Mouse (Mus musculus) neural tube, embryonic 12.5 days (tissue): ENCODE measurements at regions not wholly inside any gene's neighbourhood (a gene's known extent, or its start where the extent isn't known, plus 50 kb on each side); places are given as distances from the start of the nearest gene placed in this dataset.

Experiments used
- ATAC-seq: fragments of 200-750 bp; cut with Nextera tagmentation; 2 replicates; pipeline ENCODE4 v1.8.0; 2017; ENCODE audit warnings: low read depth, mild to moderate bottlenecking, moderate TSS enrichment, moderate library complexity; ENCODE audit not compliant: low FRiP score
- H3K27ac ChIP-seq: fragments of 300-500 bp; sonication (generic); 2 replicates; pipeline ENCODE4 v1.5.1; 2016
- H3K27me3 ChIP-seq: fragments of 300-500 bp; sonication (generic); replicated peaks from 2 replicates; pipeline ENCODE4 v1.6.1; 2016; ENCODE audit warnings: mild to moderate bottlenecking
- H3K36me3 ChIP-seq: fragments of 300-500 bp; sonication (generic); 2 replicates; pipeline ENCODE4 v1.6.1; 2016; ENCODE audit warnings: mild to moderate bottlenecking
- H3K4me1 ChIP-seq: fragments of 300-500 bp; sonication (generic); 2 replicates; pipeline ENCODE4 v1.6.1; 2016
- H3K4me2 ChIP-seq: fragments of 300-500 bp; sonication (generic); replicated peaks from 2 replicates; pipeline ENCODE4 v1.6.1; 2016; ENCODE audit warnings: mild to moderate bottlenecking
- H3K4me3 ChIP-seq: fragments of 300-500 bp; sonication (generic); 2 replicates; pipeline ENCODE4 v1.5.1; 2016
- H3K9ac ChIP-seq: fragments of 300-500 bp; sonication (generic); 2 replicates; pipeline ENCODE4 v1.6.1; 2016; ENCODE audit warnings: mild to moderate bottlenecking
- H3K9me3 ChIP-seq: fragments of 300-500 bp; sonication (generic); 2 replicates; pipeline ENCODE4 v1.6.1; 2016; ENCODE audit warnings: mild to moderate bottlenecking
- WGBS: fragments of 180-500 bp; shearing (Covaris S2); methylation state at CpG from one replicate; pipeline ENCODE4 v1.1.7; 2016; 5-methylcytosine and 5-hydroxymethylcytosine counted together

- H3K4me2 ChIP-seq: no peak overlapping the region
- 85% methylated on average over 2 of the region's 2 CpGs for WGBS
- H3K27ac ChIP-seq: no peak overlapping the region
- H3K36me3 ChIP-seq: no peaks in the 10 kb centered on the region
- H3K9ac ChIP-seq: no peak overlapping the region
- H3K27me3 ChIP-seq: peaks cover 77% of the 10 kb centered on the region
- no peak overlapping the region for H3K4me3 ChIP-seq
- H3K4me1 ChIP-seq: no peaks in the 10 kb centered on the region
- no peak for ATAC-seq
- no peaks in the 10 kb centered on the region for H3K9me3 ChIP-seq
Observed at GRCm38 (mm10) chr3:102354771-102355170, 114.9 kb upstream of the Ngf start.

- ATAC-seq: peak; percentile 95
- H3K4me2 ChIP-seq: no peak overlapping the region
- peaks cover 73% of the 10 kb centered on the region for H3K27me3 ChIP-seq
- no peak overlapping the region for H3K4me3 ChIP-seq
- WGBS: 29% methylated on average over 6 of the region's 6 CpGs
- no peaks in the 10 kb centered on the region for H3K9me3 ChIP-seq
- no peaks in the 10 kb centered on the region for H3K36me3 ChIP-seq
- no peak overlapping the region for H3K9ac ChIP-seq
- H3K27ac ChIP-seq: no peak overlapping the region
- no peaks in the 10 kb centered on the region for H3K4me1 ChIP-seq
Observed at GRCm38 (mm10) chr3:102353277-102353900, 116.3 kb upstream of the Ngf start.

GRCm38 (mm10) chr3:102346077-102346476 lies 123.6 kb upstream of the Ngf start:
- Histone ChIP-seq H3K4me3 (no peak overlapping the region), H3K27ac (no peak overlapping the region), H3K36me3 (no peaks in the 10 kb centered on the region), H3K4me2 (no peak overlapping the region), H3K4me1 (no peaks in the 10 kb centered on the region), H3K27me3 (peaks cover 80% of the 10 kb centered on the region), H3K9me3 (no peaks in the 10 kb centered on the region), H3K9ac (no peak overlapping the region)
- 86% methylated on average over 3 of the region's 3 CpGs for WGBS
- no peak for ATAC-seq

- H3K27me3 ChIP-seq: peaks cover 77% of the 10 kb centered on the region
- H3K4me3 ChIP-seq: no peak overlapping the region
- no peak for ATAC-seq
- H3K9me3 ChIP-seq: no peaks in the 10 kb centered on the region
- no peak overlapping the region for H3K27ac ChIP-seq
- no peak overlapping the region for H3K4me2 ChIP-seq
- H3K36me3 ChIP-seq: no peaks in the 10 kb centered on the region
- 80% methylated on average over 5 of the region's 5 CpGs for WGBS
- H3K9ac ChIP-seq: no peak overlapping the region
- no peaks in the 10 kb centered on the region for H3K4me1 ChIP-seq
Observed at GRCm38 (mm10) chr3:102345291-102345690, 124.4 kb upstream of the Ngf start.

- H3K9me3 ChIP-seq: no peaks in the 10 kb centered on the region
- no peak for ATAC-seq
- H3K4me2 ChIP-seq: no peak overlapping the region
- H3K9ac ChIP-seq: no peak overlapping the region
- peaks cover 53% of the 10 kb centered on the region for H3K27me3 ChIP-seq
- no peaks in the 10 kb centered on the region for H3K4me1 ChIP-seq
- no peaks in the 10 kb centered on the region for H3K36me3 ChIP-seq
- H3K4me3 ChIP-seq: no peak overlapping the region
- 46% methylated on average over 5 of the region's 5 CpGs for WGBS
- H3K27ac ChIP-seq: no peak overlapping the region
Observed at GRCm38 (mm10) chr3:102340731-102341130, 129.0 kb upstream of the Ngf start.

GRCm38 (mm10) chr3:102337881-102338280 lies 131.8 kb upstream of the Ngf start:
- no peaks in the 10 kb centered on the region for H3K36me3 ChIP-seq
- no peaks in the 10 kb centered on the region for H3K9me3 ChIP-seq
- H3K4me2 ChIP-seq: no peak overlapping the region
- H3K4me3 ChIP-seq: no peak overlapping the region
- 77% methylated on average over 8 of the region's 8 CpGs for WGBS
- peaks cover 38% of the 10 kb centered on the region for H3K27me3 ChIP-seq
- no peaks in the 10 kb centered on the region for H3K4me1 ChIP-seq
- ATAC-seq: no peak
- H3K9ac ChIP-seq: no peak overlapping the region
- H3K27ac ChIP-seq: no peak overlapping the region

GRCm38 (mm10) chr3:102336184-102336583 lies 131.7 kb upstream of the Vangl1 start:
- no peaks in the 10 kb centered on the region for H3K9me3 ChIP-seq
- H3K4me2 ChIP-seq: no peak overlapping the region
- 89% methylated on average over 2 of the region's 2 CpGs for WGBS
- no peaks in the 10 kb centered on the region for H3K4me1 ChIP-seq
- no peaks in the 10 kb centered on the region for H3K36me3 ChIP-seq
- H3K27me3 ChIP-seq: peaks cover 21% of the 10 kb centered on the region
- no peak overlapping the region for H3K27ac ChIP-seq
- H3K9ac ChIP-seq: no peak overlapping the region
- no peak overlapping the region for H3K4me3 ChIP-seq
- ATAC-seq: no peak

- H3K4me3 ChIP-seq: no peak overlapping the region
- peaks cover 14% of the 10 kb centered on the region for H3K27me3 ChIP-seq
- no peak overlapping the region for H3K4me2 ChIP-seq
- H3K9me3 ChIP-seq: no peaks in the 10 kb centered on the region
- 78% methylated on average over 3 of the region's 3 CpGs for WGBS
- no peak overlapping the region for H3K9ac ChIP-seq
- H3K27ac ChIP-seq: no peak overlapping the region
- H3K4me1 ChIP-seq: no peaks in the 10 kb centered on the region
- no peaks in the 10 kb centered on the region for H3K36me3 ChIP-seq
- ATAC-seq: peak; percentile 37; the same call in 1 of the 2 replicates
Observed at GRCm38 (mm10) chr3:102335146-102335545, 130.7 kb upstream of the Vangl1 start.

GRCm38 (mm10) chr3:102332221-102332620 lies 127.7 kb upstream of the Vangl1 start:
- Histone ChIP-seq H3K4me1 (no peaks in the 10 kb centered on the region), H3K4me3 (no peak overlapping the region), H3K36me3 (no peaks in the 10 kb centered on the region)

GRCm38 (mm10) chr3:102319331-102319730 lies 114.8 kb upstream of the Vangl1 start:
- Histone ChIP-seq H3K4me2 (no peak overlapping the region), H3K4me1 (no peaks in the 10 kb centered on the region), H3K36me3 (no peaks in the 10 kb centered on the region), H3K4me3 (no peak overlapping the region), H3K27me3 (no peaks in the 10 kb centered on the region), H3K27ac (no peak overlapping the region), H3K9ac (no peak overlapping the region), H3K9me3 (no peaks in the 10 kb centered on the region)
- no peak for ATAC-seq
- WGBS: 90% methylated on average over 3 of the region's 3 CpGs

More at GRCm38 (mm10) chr3:102332221-102332620, 127.7 kb upstream of the Vangl1 start:
- Histone ChIP-seq H3K27ac (no peak overlapping the region), H3K4me2 (no peak overlapping the region), H3K9me3 (no peaks in the 10 kb centered on the region), H3K27me3 (no peaks in the 10 kb centered on the region; the same call in 1 of the 2 replicates), H3K9ac (no peak overlapping the region)
- WGBS: 77% methylated on average over 3 of the region's 3 CpGs
- ATAC-seq: no peak

- no peak overlapping the region for H3K4me3 ChIP-seq
- H3K9me3 ChIP-seq: no peaks in the 10 kb centered on the region
- no peak for ATAC-seq
- no peak overlapping the region for H3K4me2 ChIP-seq
- WGBS: 81% methylated on average over 3 of the region's 3 CpGs
- H3K27me3 ChIP-seq: no peaks in the 10 kb centered on the region
- H3K27ac ChIP-seq: no peak overlapping the region
- no peak overlapping the region for H3K9ac ChIP-seq
- no peaks in the 10 kb centered on the region for H3K36me3 ChIP-seq
- no peaks in the 10 kb centered on the region for H3K4me1 ChIP-seq
Observed at GRCm38 (mm10) chr3:102316151-102316550, 111.7 kb upstream of the Vangl1 start.

GRCm38 (mm10) chr3:102311482-102312225 lies 107.2 kb upstream of the Vangl1 start:
- Histone ChIP-seq H3K9ac (no peak overlapping the region), H3K36me3 (no peaks in the 10 kb centered on the region), H3K4me3 (no peak overlapping the region), H3K9me3 (no peaks in the 10 kb centered on the region), H3K27ac (no peak overlapping the region), H3K27me3 (no peaks in the 10 kb centered on the region), H3K4me2 (no peak overlapping the region), H3K4me1 (no peaks in the 10 kb centered on the region; the same call in 1 of the 2 replicates)
- 68% methylated on average over 15 of the region's 15 CpGs for WGBS
- ATAC-seq: no peak

GRCm38 (mm10) chr3:102310243-102310642 lies 105.8 kb upstream of the Vangl1 start:
- H3K9ac ChIP-seq: no peak overlapping the region
- 66% methylated on average over 9 of the region's 9 CpGs for WGBS
- H3K4me3 ChIP-seq: no peak overlapping the region
- no peaks in the 10 kb centered on the region; the same call in 1 of the 2 replicates for H3K4me1 ChIP-seq
- no peak overlapping the region for H3K4me2 ChIP-seq
- no peaks in the 10 kb centered on the region for H3K9me3 ChIP-seq
- no peak overlapping the region for H3K27ac ChIP-seq
- no peak for ATAC-seq
- no peaks in the 10 kb centered on the region for H3K27me3 ChIP-seq
- no peaks in the 10 kb centered on the region for H3K36me3 ChIP-seq
